Mouse (Mus musculus) embryonic facial prominence, embryonic 13.5 days (tissue): ENCODE measurements around the gene Fam183b. TPM values are rescaled to one million over a fixed set of nuclear protein-coding genes. Genes with fewer than 3 reads are reported as not detected.

Experiments
- ATAC-seq: fragments of 200-750 bp; cut with Nextera tagmentation; 2 replicates; pipeline ENCODE4 v1.8.0; 2017; ENCODE audit warnings: low read depth; ENCODE audit not compliant: insufficient number of reproducible peaks, insufficient read depth, low FRiP score, low TSS enrichment
- H3K27ac ChIP-seq: fragments of 300-500 bp; sonication (generic); 2 replicates; pipeline ENCODE4 v1.5.1; 2015; ENCODE audit warnings: moderate library complexity, mild to moderate bottlenecking, inconsistent platforms
- H3K27me3 ChIP-seq: fragments of 300-500 bp; sonication (generic); 2 replicates; pipeline ENCODE4 v1.6.1; 2015; ENCODE audit warnings: mild to moderate bottlenecking, inconsistent platforms
- H3K36me3 ChIP-seq: fragments of 300-500 bp; sonication (generic); 2 replicates; pipeline ENCODE4 v1.6.1; 2015; ENCODE audit warnings: mild to moderate bottlenecking, inconsistent platforms
- H3K4me1 ChIP-seq: fragments of 300-500 bp; sonication (generic); 2 replicates; pipeline ENCODE4 v1.6.1; 2015; ENCODE audit warnings: inconsistent platforms
- H3K4me2 ChIP-seq: fragments of 300-500 bp; sonication (generic); 2 replicates; pipeline ENCODE4 v1.6.1; 2015; ENCODE audit warnings: moderate library complexity, mild to moderate bottlenecking, inconsistent platforms
- H3K4me3 ChIP-seq: fragments of 300-500 bp; sonication (generic); 2 replicates; pipeline ENCODE4 v1.5.1; 2015; ENCODE audit warnings: mild to moderate bottlenecking, inconsistent platforms
- H3K9ac ChIP-seq: fragments of 300-500 bp; sonication (generic); 2 replicates; pipeline ENCODE4 v1.6.1; 2015; ENCODE audit warnings: mild to moderate bottlenecking, inconsistent platforms
- H3K9me3 ChIP-seq: fragments of 300-500 bp; sonication (generic); 2 replicates; pipeline ENCODE4 v1.6.1; 2016; ENCODE audit warnings: inconsistent platforms
- WGBS: fragments of 180-500 bp; shearing (Covaris S2); methylation state at CpG from one replicate; pipeline ENCODE4 v1.1.7; 2015; ENCODE audit warnings: mixed read lengths; 5-methylcytosine and 5-hydroxymethylcytosine counted together
- polyA plus RNA-seq: library from polyadenylated mRNA; unstranded; fragments of >200 nt; fragmentation: Nextera tagmentation; extraction: Ambion mirVana; gene quantifications from 2 replicates; pipeline ENCODE4 v1.2.1, GENCODE M21; 2015

The Fam183b gene
- polyA plus RNA-seq, 1 experiment from 2014 or later = not detected

DNA sequence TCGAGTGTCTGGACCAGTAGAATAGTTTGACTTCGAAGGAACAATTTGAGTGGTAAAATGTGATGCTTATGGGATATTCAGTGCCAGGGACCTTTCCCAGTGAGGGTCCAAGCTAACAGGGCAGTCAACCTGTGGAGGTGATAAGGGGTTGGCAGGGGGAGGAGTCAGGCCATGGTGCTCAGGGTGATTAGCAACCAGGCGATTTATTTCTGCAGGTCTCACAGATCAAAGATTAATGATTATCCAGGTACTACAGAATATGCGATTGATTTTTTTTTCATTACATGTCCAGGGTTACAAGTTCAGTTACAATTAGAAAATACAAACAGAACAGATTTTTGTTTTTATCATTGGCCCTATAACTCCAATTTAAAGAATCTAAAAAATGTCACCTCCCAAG, 2.1 kb upstream of the Fam183b start:
- H3K4me1 ChIP-seq = peaks cover 4% of the 10 kb centered on the region
- no peak overlapping the region for H3K27ac ChIP-seq
- no peak overlapping the region for H3K9ac ChIP-seq
- no peak overlapping the region for H3K4me2 ChIP-seq
- 73% methylated on average over 4 of the region's 4 CpGs for WGBS
- H3K36me3 ChIP-seq = no peaks in the 10 kb centered on the region
- ATAC-seq = no peak
- H3K4me3 ChIP-seq = no peak overlapping the region
- H3K9me3 ChIP-seq = no peaks in the 10 kb centered on the region
- no peaks in the 10 kb centered on the region for H3K27me3 ChIP-seq

GRCm38 (mm10) chr11:58799747-58800146, 2.0 kb downstream of the Fam183b start:
- H3K27me3 ChIP-seq = no peaks in the 10 kb centered on the region
- no peak overlapping the region for H3K27ac ChIP-seq
- no peak overlapping the region for H3K4me3 ChIP-seq
- no peaks in the 10 kb centered on the region for H3K36me3 ChIP-seq
- 75% methylated on average over 5 of the region's 5 CpGs for WGBS
- H3K9ac ChIP-seq = no peak overlapping the region
- H3K4me2 ChIP-seq = no peak overlapping the region
- ATAC-seq = no peak
- peaks cover 4% of the 10 kb centered on the region for H3K4me1 ChIP-seq
- no peaks in the 10 kb centered on the region for H3K9me3 ChIP-seq

DNA sequence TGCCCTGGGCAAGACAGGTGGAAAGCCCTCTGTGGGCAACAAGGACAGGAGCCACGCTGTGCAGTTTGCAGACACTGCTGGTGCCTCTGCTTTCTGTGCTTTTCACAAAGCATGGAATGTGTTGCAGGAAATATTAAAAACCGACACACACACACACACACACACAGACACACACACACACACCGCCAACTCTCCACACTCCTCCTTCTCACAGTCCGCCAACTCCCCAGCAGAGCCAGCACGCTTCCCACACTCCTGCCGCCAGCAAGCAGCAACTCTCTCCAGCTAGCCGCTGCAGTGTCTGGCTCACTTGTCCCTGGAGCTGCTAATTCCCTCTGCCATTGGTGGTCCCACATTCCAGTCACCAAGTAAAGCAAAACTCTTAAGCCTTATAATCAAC, 4.9 kb downstream of the Fam183b start:
- Histone ChIP-seq H3K4me2 (no peak overlapping the region), H3K27me3 (no peaks in the 10 kb centered on the region), H3K36me3 (no peaks in the 10 kb centered on the region), H3K4me1 (peaks cover 2% of the 10 kb centered on the region), H3K9me3 (no peaks in the 10 kb centered on the region), H3K27ac (no peak overlapping the region), H3K4me3 (no peak overlapping the region), H3K9ac (no peak overlapping the region)
- ATAC-seq = no peak
- WGBS = 69% methylated on average over 7 of the region's 7 CpGs

- Histone ChIP-seq H3K27me3 (no peaks in the 10 kb centered on the region), H3K9me3 (no peaks in the 10 kb centered on the region), H3K4me1 (no peaks in the 10 kb centered on the region), H3K4me2 (no peak overlapping the region), H3K9ac (no peak overlapping the region), H3K36me3 (no peaks in the 10 kb centered on the region), H3K27ac (no peak overlapping the region), H3K4me3 (no peak overlapping the region)
- 73% methylated on average over 2 of the region's 2 CpGs for WGBS
- no peak for ATAC-seq
Measured at GRCm38 (mm10) chr11:58795856-58796255, 5.9 kb downstream of the Fam183b start.

- 83% methylated on average over 6 of the region's 6 CpGs for WGBS
Measured at GRCm38 (mm10) chr11:58790646-58791045, 11.1 kb downstream of the Fam183b start.

GRCm38 (mm10) chr11:58790053-58790452, 11.7 kb downstream of the Fam183b start:
- no peak overlapping the region for H3K27ac ChIP-seq
- no peak overlapping the region for H3K9ac ChIP-seq
- ATAC-seq = no peak
- H3K27me3 ChIP-seq = no peaks in the 10 kb centered on the region
- no peaks in the 10 kb centered on the region for H3K9me3 ChIP-seq
- H3K36me3 ChIP-seq = no peaks in the 10 kb centered on the region
- 50% methylated on average over 2 of the region's 2 CpGs for WGBS
- no peaks in the 10 kb centered on the region for H3K4me1 ChIP-seq
- H3K4me2 ChIP-seq = no peak overlapping the region
- no peak overlapping the region for H3K4me3 ChIP-seq

More at GRCm38 (mm10) chr11:58790646-58791045, 11.1 kb downstream of the Fam183b start:
- H3K27ac ChIP-seq = no peak overlapping the region
- H3K4me2 ChIP-seq = no peak overlapping the region
- H3K36me3 ChIP-seq = no peaks in the 10 kb centered on the region
- no peaks in the 10 kb centered on the region for H3K27me3 ChIP-seq
- no peaks in the 10 kb centered on the region for H3K9me3 ChIP-seq
- no peak for ATAC-seq
- no peak overlapping the region for H3K4me3 ChIP-seq
- no peaks in the 10 kb centered on the region for H3K4me1 ChIP-seq
- H3K9ac ChIP-seq = no peak overlapping the region

GRCm38 (mm10) chr11:58789532-58789931, 12.2 kb downstream of the Fam183b start:
- WGBS = 25% methylated on average over 3 of the region's 3 CpGs
- Histone ChIP-seq H3K4me1 (no peaks in the 10 kb centered on the region), H3K9me3 (no peaks in the 10 kb centered on the region), H3K27ac (no peak overlapping the region), H3K27me3 (no peaks in the 10 kb centered on the region), H3K4me2 (no peak overlapping the region), H3K9ac (no peak overlapping the region), H3K4me3 (no peak overlapping the region), H3K36me3 (no peaks in the 10 kb centered on the region)
- ATAC-seq = no peak

GRCm38 (mm10) chr11:58788346-58788745, 13.4 kb downstream of the Fam183b start:
- H3K36me3 ChIP-seq = no peaks in the 10 kb centered on the region
- no peaks in the 10 kb centered on the region for H3K27me3 ChIP-seq
- no peak for ATAC-seq
- no peak overlapping the region for H3K4me3 ChIP-seq
- no peak overlapping the region for H3K9ac ChIP-seq
- H3K4me1 ChIP-seq = no peaks in the 10 kb centered on the region
- no peak overlapping the region for H3K4me2 ChIP-seq
- no peak overlapping the region for H3K27ac ChIP-seq
- no peaks in the 10 kb centered on the region for H3K9me3 ChIP-seq
- WGBS = 78% methylated on average over 8 of the region's 8 CpGs

DNA sequence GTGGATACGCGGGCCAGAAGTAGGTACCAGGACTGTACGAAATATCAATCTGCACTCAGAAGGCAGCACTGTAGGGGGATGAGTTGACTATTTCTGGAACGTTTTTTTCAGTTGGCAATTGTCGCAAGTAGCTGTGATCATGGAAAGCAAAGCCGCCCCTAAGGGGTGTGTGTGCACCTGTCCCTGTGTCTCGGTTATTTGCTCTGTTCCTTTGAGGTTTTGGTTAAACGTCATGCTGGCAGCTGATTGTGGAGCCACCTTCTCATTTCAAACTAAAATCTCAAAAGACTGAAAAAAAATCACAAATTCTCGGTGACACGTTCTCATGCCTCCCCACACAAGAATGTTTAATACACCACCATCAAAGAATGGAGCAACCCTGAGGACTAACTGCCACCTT, 14.1 kb downstream of the Fam183b start:
- WGBS = 84% methylated on average over 10 of the region's 10 CpGs

DNA sequence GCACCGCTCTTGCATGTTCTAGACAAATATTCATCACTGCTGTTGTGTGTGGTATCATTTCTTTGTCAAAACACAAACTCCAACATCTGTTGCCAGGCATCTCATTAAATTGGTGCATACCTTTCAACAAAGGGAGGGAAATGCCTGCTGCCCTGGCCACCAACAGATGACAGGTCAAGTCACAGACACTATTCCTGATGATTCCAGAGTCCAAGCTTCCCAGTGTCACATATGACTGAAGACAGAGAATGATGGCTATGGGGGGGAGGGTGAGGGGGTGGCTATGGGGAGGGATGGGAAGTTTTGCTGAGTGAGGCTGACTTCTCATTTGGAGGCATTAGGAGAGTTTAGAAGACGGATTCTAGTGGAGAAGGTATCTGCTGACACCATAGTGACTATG, 17.6 kb downstream of the Fam183b start:
- no peaks in the 10 kb centered on the region for H3K27me3 ChIP-seq
- no peaks in the 10 kb centered on the region for H3K9me3 ChIP-seq
- no peaks in the 10 kb centered on the region for H3K4me1 ChIP-seq
- no peak for ATAC-seq
- 87% methylated on average over 2 of the region's 2 CpGs for WGBS
- no peak overlapping the region for H3K4me3 ChIP-seq
- H3K27ac ChIP-seq = no peak overlapping the region
- no peak overlapping the region for H3K4me2 ChIP-seq
- no peak overlapping the region for H3K9ac ChIP-seq
- no peaks in the 10 kb centered on the region for H3K36me3 ChIP-seq

More for the DNA sequence above, 14.1 kb downstream of the Fam183b start:
- no peaks in the 10 kb centered on the region for H3K4me1 ChIP-seq
- ATAC-seq = no peak
- no peak overlapping the region for H3K9ac ChIP-seq
- no peak overlapping the region for H3K4me2 ChIP-seq
- H3K9me3 ChIP-seq = no peaks in the 10 kb centered on the region
- H3K36me3 ChIP-seq = no peaks in the 10 kb centered on the region
- H3K4me3 ChIP-seq = no peak overlapping the region
- no peak overlapping the region for H3K27ac ChIP-seq
- no peaks in the 10 kb centered on the region for H3K27me3 ChIP-seq

GRCm38 (mm10) chr11:58782480-58783089, 19.2 kb downstream of the Fam183b start, which contains the start of gene Olfr314:
Gene Olfr314, plus strand, starts transcription at chr11:58782952.
- WGBS = 78% methylated on average over 6 of the region's 6 CpGs
- Histone ChIP-seq H3K27me3 (no peaks in the 10 kb centered on the region), H3K9me3 (no peaks in the 10 kb centered on the region), H3K36me3 (no peaks in the 10 kb centered on the region), H3K4me3 (no peak within 1 kb of the TSS), H3K4me2 (no peak within 1 kb of the TSS), H3K4me1 (no peaks in the 10 kb centered on the region), H3K27ac (no peak within 1 kb of the TSS), H3K9ac (no peak within 1 kb of the TSS)
- no peak for ATAC-seq

GRCm38 (mm10) chr11:58772888-58773287, 28.9 kb downstream of the Fam183b start, which contains the start of gene Olfr315:
Gene Olfr315, plus strand, starts transcription at chr11:58773188.
- no peaks in the 10 kb centered on the region for H3K36me3 ChIP-seq
- no peaks in the 10 kb centered on the region for H3K4me1 ChIP-seq
- H3K27ac ChIP-seq = no peak within 1 kb of the TSS
- H3K27me3 ChIP-seq = no peaks in the 10 kb centered on the region
- no peak for ATAC-seq
- no peak within 1 kb of the TSS for H3K4me3 ChIP-seq
- no peaks in the 10 kb centered on the region for H3K9me3 ChIP-seq
- no peak within 1 kb of the TSS for H3K9ac ChIP-seq
- H3K4me2 ChIP-seq = no peak within 1 kb of the TSS
